Mouse (Mus musculus) G1E (cell line): ENCODE data around the gene Mcm9.
"Not testable (repeated sequence)": the region's sequence is repeated elsewhere in the genome, so short reads cannot be mapped to it uniquely, and the experiment has no call there.

Source experiments
- CTCF ChIP-seq: IDR thresholded peaks from 2 replicates; pipeline ENCODE4 v1.5.1; 2012; ENCODE audit warnings: low read depth, low read length, inconsistent platforms, mixed read lengths
- GATA1 ChIP-seq: IDR thresholded peaks from 2 replicates; pipeline ENCODE4 v1.6.1; 2012; ENCODE audit warnings: borderline replicate concordance, low read length, inconsistent platforms, mixed read lengths
- POLR2AphosphoS5 ChIP-seq: IDR thresholded peaks from 2 replicates; pipeline ENCODE4 v1.6.1; 2012; ENCODE audit warnings: low read depth, low read length, inconsistent platforms; ENCODE audit not compliant: insufficient replicate concordance
- TAL1 ChIP-seq: conservative IDR thresholded peaks from 2 replicates; pipeline ENCODE4 v1.6.1; 2012; ENCODE audit warnings: low read depth, low read length, inconsistent platforms, mixed read lengths

GRCm38 (mm10) chr10:53654239-53654638 lies 24.0 kb upstream of the Mcm9 start:
- not testable (repeated sequence) for TF ChIP-seq CTCF, TAL1, GATA1, POLR2AphosphoS5
